Mouse (Mus musculus): ENCODE measurements around the gene Stk39. TPM values are rescaled to one million over a fixed set of nuclear protein-coding genes. Genes with fewer than 3 reads are reported as not detected.

The Stk39 gene
- total RNA-seq, 2 experiments from 2014 or later, result 81.3 to 83.2 TPM

DNA sequence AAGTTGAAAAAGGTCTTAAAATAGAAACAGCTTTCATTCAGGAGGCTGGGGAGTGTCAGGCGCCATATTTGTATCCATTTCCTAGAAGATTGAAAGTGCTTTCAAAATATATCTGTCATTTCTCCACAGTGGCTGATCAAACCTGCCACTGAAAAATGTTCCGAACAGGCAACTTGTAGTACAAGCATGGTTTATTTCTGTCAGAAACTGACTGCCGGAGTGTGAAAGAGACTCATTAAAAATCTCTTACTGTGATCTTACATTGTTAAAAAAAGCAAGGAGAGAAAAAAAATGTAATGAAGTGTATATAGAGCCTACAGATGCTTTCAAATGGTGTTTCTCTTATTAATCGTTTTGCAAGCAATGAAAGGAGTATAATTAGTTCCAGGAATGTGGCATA is 165.5 kb downstream of the Stk39 start:
- no peak for DNase-seq (ENCODE audit: low spot score)
- intact Hi-C loops (cut with DNase I), result no loop called here

DNA sequence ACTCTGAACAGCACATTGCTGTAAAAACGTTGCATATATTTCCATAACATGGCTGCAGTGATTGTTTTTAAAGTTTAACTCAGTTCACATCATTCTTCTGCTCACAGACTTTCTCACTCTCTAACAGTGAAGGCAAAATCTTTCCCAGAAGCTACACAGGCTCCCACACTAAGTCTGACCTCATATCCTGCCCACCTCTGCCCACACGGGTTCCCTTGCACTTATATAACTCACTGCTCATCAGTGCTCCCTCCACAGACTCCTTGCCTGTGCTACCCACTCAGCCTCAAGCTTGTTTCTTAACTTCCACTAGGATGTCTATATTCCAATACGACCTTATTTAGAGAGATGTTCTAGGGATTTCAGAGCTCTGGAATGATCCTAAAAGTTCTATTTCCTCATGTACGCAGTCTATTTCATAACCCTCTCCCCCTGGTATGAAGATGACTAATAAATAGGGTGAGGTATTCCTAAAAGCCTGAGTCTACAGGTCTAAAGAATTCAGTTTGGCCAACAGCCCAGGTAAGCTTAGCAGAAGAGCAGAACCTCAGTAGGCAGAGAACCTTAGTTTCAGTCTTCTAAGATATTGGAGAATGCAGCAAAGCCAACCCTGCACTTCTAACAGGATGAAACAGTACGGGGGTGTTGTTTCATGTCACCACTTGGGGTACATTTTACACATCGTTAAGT is 167.2 kb downstream of the Stk39 start:
- intact Hi-C loops (cut with DNase I), result no loop called here
- no peak for DNase-seq (ENCODE audit: low spot score)

GRCm38 (mm10) chr2:68301811-68302542 is 170.1 kb downstream of the Stk39 start:
- intact Hi-C loops (cut with DNase I), result no loop called here

DNA sequence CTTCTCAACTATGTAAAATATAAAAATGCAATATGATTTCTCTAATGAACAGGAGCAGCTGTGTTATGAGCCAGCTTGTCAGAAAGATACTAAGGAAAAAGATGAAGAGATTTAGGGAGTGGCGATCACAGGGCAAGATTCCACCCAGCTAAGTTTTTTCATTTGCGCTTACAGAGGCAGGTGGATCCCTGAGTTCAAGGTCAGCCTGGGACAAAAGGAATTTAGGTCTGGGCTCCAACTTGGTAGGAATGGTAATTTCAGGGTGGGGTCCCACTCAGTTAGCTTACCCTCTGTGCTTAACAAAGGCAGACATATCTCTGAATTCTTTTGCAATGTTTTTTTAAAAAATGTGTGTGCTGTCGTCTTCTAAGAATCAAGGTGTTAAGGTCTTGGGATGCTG is 173.7 kb downstream of the Stk39 start:
- intact Hi-C loops (cut with DNase I), result no loop called here

More at GRCm38 (mm10) chr2:68301811-68302542, 170.1 kb downstream of the Stk39 start:
- DNase-seq (ENCODE audit: low spot score), result no peak

DNA sequence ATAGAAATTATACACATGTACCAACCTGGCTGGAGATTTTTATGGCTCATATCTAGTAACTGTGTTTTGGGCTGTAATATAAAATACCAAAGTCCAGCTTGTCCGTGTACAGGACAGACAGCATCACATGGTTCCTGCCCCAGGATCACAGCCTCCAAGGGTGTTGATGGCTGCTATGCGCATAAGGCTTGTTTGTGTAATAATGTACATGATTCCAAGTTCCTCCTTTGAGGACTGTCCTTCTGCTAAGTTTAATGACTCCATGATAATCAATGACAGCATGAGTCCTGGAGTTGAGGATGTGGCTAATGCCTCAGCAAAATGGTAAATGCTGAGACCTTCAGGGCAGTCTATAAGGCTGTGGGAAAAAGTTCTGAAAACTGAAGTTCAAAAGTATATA is 174.1 kb downstream of the Stk39 start:
- no peak for DNase-seq (ENCODE audit: low spot score)

More for the DNA sequence above, 173.7 kb downstream of the Stk39 start:
- no peak for DNase-seq (ENCODE audit: low spot score)

DNA sequence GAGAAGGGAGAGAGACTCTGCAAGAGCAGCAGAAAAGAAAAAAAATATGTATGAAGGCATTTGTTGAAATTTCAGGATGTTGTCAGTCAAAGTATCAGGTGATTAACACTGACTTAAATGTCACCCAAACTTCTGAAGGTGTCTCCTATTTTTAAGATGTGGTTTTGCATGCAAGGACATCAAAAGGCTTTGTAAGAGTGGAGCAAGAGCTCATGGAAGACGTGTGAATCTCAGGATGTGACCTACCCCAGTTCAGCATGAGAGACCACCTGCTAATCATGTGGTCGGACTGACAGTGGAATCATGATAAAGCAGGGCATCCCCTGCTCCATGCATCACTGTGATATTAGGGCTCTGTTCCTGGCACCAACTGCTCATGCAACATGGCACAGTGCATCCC is 175.3 kb downstream of the Stk39 start:
- DNase-seq (ENCODE audit: low spot score), result no peak
- intact Hi-C loops (cut with DNase I), result no loop called here

More for the DNA sequence above, 174.1 kb downstream of the Stk39 start:
- intact Hi-C loops (cut with DNase I), result no loop called here

DNA sequence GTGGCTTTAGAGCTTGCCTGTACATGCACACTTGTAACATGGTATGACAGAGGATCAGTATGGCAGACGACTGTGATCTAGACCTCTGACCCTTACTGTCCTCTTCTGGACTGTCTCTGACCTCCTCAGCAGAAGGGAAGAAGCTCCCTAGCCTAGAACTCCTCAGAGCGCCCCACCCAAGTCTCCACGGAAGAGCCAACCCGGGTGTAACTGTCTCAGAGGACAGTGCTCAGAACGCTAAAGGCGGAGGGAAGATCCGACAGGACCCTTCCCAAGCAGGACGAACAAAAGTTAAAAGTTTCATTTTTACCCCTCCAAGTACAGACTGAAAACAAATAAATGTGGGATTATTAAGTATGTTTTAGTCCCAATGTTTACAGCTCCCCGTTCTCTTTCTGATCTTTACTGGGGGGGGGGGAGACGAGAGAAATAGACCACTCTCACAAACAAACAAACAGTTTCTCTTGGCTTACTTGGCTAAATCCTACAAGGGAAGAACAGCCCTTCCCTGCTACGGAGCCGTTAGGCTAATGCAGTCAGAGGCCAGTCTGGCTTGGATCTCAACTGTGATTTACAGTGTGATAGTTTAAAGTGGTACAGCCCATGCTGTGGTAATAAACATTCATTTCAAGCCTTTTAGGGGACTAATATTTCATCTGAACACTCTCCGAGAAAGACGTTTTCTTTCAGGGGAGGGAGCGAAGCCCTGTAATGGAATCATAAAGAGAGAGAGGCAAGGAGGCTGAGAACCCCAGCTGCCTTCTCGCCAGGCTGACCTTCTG is 179.3 kb downstream of the Stk39 start:
- no peak for DNase-seq (ENCODE audit: low spot score)
- intact Hi-C loops (cut with DNase I), result no loop called here

DNA sequence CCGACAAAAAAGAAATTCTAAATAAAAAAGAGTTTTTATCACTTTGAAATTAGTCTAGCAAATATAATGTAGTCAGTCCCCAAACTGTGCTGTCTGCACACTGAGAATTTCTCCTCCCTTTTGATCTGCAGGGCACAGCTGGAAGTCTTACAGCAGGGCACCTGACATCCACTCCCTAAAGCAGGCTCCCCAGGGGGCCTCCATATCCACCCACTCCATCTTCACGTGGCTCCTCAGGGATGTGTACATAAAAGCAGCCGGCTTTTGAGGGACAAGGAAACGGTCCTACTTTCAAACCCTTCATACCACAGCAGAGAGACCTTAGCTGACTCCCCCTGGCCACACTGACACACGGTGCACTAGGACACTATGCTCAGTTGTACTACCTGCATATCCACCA is 180.2 kb downstream of the Stk39 start:
- intact Hi-C loops (cut with DNase I), result no loop called here
- DNase-seq (ENCODE audit: low spot score), result no peak

DNA sequence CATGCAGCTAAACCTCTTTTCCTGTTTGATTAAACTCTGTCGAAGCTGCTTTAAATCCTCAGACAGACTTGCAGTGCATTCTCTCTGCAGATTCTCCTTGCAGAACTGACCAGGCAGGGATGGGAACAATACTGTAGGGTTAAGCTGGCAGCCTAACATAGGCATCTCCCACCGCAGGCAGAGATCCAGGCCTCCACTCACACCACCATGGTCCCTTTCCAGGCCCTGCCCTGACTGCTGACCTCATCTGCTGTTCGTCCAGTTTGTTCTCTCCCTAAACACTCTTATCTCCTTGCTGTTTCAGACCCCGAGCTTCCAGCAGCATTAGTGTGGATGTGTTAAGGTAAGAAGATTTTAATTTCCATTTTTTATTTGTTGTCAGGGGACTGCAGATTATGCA is 182.1 kb downstream of the Stk39 start:
- intact Hi-C loops (cut with DNase I), result no loop called here
- no peak for DNase-seq (ENCODE audit: low spot score)

- no peak for DNase-seq (ENCODE audit: low spot score)
- intact Hi-C loops (cut with DNase I), result no loop called here
Measured at GRCm38 (mm10) chr2:68289177-68289576, 182.9 kb downstream of the Stk39 start.

DNA sequence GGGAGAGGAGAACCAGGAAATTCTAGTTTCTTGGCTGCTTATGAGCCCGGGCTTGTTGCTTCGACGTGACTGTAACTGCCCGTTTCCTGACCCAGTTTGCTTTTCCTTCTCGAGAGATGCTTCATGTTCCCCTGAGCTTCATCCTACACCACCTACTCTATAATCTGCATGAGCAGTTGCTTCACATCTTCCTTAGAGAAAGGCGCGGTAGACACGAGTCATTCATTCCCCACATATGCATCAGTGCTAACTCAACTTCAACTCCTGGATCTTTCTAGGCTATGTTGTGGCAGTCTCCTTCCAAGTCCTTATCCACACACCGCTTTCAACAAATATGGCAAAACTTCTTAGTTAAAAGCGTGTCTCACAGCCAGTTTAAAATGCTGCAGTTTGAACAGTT is 184.0 kb downstream of the Stk39 start:
- DNase-seq (ENCODE audit: low spot score), result no peak
- intact Hi-C loops (cut with DNase I), result no loop called here

DNA sequence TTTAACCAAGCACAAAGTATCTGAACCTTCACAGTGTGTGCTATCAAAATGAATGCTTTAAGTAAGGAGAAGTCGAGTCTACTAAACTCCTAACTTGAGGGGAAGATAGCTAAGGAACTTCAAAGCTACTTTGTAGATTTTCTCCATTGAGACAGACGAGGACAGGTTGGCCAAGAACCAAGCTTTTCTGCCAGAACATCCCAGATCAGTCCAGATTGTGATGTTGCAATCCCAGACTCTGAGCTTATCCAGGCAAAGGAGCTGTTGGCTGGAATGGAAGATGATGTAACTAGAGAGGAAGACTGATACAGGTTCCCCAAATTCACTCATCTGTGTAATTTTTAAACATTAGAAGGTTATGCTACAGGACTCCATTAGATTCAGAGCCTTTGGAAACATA is 187.7 kb downstream of the Stk39 start:
- intact Hi-C loops (cut with DNase I), result no loop called here
- DNase-seq (ENCODE audit: low spot score), result peak; percentile 24

DNA sequence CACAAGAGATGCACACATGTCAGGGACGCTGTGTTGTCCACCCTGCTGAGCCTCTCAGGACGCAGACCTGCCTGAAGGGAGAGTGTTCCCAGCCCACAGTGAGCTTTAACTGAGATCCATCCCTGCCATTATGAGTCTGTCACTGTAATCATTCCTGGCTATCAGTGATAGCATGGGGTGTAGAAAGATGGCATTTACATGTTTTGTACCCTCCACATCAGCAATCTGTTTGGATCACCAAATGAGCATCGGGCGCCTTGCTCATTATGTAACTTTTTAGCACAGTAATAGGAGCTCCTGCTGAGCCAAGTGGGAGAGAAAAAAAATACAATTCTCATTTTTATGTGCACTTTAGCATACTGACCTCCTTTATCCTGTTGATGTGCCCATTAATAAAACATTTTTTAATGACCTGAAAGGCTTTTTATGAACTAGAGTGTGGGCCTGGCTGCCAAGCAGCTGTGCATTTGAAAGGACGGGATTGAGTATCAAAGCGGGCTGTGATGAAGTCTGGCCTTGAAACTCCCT is 189.0 kb downstream of the Stk39 start:
- no peak for DNase-seq (ENCODE audit: low spot score)
- intact Hi-C loops (cut with DNase I), result no loop called here

DNA sequence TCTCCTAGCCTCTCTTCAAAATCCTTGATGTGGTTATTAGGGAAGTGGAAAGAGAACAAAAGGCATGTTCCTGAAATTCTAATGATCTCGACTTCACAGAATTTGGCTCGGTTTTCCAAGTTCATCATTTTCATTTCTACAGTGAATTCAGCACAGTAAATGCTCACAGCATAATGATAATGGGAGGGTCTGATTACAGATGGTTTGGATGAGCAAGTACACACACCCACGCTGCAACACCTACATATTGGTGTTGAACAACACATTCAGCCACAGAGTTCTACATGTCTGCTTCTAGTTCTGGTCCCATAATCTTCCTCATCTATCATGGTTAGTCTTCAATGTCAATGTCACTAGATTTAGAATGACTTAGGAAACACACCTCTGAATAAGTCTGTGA is 190.5 kb downstream of the Stk39 start:
- intact Hi-C loops (cut with DNase I), result no loop called here
- no peak for DNase-seq (ENCODE audit: low spot score)

GRCm38 (mm10) chr2:68271301-68271700 is 200.8 kb downstream of the Stk39 start:
- no peak for DNase-seq (ENCODE audit: low spot score)
- intact Hi-C loops (cut with DNase I), result no loop called here

DNA sequence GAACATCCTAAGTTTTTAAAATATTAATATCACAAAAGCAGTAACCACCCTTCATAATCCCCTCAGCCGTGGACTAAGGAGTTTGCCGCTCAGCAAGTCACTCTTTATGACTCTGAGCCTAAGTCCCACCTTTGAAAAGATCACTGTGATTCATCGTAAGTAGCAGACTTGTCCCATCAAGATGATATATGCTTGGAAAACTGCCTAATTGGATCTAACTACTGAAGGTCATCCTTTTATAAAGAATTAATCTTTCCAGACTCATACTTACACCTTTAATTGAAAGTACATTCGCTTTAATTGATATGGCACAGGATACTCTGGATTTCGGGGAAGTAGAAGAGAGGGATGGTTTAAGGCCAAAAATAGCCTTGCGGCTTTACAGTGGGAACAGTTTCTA is 201.2 kb downstream of the Stk39 start:
- DNase-seq (ENCODE audit: low spot score), result no peak
- intact Hi-C loops (cut with DNase I), result no loop called here

DNA sequence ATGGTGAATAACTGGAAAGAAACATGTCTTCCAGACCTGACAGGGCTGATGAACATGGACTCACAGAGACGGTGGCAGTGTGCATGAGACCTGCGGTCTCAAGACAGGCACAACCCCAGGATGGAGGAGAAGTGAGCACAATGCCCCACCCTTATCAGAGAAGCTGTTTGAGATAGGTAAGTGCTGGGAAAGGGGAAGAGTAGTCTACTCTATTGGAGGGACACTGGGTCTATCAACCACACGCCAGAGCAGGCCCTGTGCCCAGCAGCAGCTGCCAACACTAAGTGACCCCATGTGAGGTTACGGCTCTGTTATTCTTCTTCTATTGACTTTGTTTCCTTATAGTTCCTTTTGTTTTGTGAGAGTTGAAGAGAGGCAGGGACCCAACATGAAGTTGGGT is 202.4 kb downstream of the Stk39 start:
- intact Hi-C loops (cut with DNase I), result no loop called here
- DNase-seq (ENCODE audit: low spot score), result no peak

- intact Hi-C loops (cut with DNase I), result no loop called here
- DNase-seq (ENCODE audit: low spot score), result no peak
Measured at GRCm38 (mm10) chr2:68264826-68265225, 207.2 kb downstream of the Stk39 start.

DNA sequence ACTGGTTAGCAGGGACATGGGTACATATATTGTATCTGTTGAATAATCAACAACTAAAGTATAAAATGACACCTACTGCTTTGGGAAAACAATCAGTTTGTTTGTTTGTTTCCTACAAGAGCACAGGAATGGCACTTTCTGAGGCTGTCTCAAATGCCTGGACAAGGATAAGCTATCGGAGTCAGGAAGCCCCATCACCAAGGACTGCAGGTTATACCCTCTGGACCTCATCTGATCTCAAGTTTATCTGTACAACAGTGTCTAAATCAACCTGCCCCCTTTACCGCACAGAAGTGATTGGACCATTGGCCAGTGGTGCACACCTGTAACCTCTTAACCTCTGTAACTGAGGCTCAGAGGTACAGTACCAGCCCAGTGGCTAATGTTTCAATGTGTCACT is 211.2 kb downstream of the Stk39 start:
- intact Hi-C loops (cut with DNase I), result no loop called here

DNA sequence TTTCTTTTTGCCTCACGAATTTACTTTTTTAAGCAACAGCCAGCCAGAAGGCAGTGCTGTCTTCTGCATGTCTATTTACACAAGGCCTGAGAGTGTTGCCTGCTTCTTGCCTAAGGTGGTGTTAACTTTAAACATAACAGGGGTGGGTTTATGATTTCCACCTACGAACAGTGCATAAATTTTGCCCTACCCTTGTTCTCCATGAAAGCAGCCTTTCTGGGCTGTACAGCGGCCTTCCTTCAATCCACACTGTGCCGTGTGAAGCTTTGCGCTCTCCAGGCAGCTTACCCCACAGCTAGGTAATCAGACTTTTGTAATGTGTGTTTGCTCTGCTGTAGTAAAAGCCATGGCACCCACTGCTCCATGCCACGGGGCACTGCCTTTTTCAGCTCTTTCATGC is 214.5 kb downstream of the Stk39 start:
- intact Hi-C loops (cut with DNase I), result no loop called here
- DNase-seq (ENCODE audit: low spot score), result no peak

More for the DNA sequence above, 211.2 kb downstream of the Stk39 start:
- no peak for DNase-seq (ENCODE audit: low spot score)

DNA sequence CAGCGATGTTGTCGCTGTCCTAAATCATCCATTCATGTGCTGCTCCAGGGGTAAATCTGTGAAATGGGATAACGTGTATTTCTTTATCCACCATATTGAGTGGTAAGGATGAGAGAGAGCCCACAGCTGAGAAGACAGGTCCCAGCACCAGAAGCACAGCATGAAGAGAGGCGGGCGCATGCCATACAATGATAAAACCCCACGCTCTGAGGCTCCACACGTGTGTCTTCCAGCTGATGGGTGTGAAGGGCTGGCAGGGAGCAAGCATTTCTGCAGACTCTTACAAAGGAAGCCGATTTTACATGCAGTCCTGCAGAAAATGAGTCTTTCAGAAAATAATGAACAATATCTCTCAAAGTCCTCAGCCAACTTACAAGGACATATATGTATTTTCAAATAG is 215.6 kb downstream of the Stk39 start:
- intact Hi-C loops (cut with DNase I), result no loop called here
- no peak for DNase-seq (ENCODE audit: low spot score)
